Mouse (Mus musculus) stomach, embryonic 16.5 days (tissue): ENCODE measurements around the gene Slc4a11. TPM values are rescaled to one million over a fixed set of nuclear protein-coding genes. Genes with fewer than 3 reads are reported as not detected.

Source experiments
- ATAC-seq: fragments of 200-750 bp; cut with Nextera tagmentation; 2 replicates; pipeline ENCODE4 v1.8.0; 2017; ENCODE audit warnings: moderate number of reproducible peaks, moderate TSS enrichment; ENCODE audit not compliant: insufficient read depth, low FRiP score
- H3K27ac ChIP-seq: fragments of 300-500 bp; sonication (generic); 2 replicates; pipeline ENCODE4 v1.5.1; 2014; ENCODE audit warnings: low read length
- H3K27me3 ChIP-seq: fragments of 300-500 bp; sonication (generic); 2 replicates; pipeline ENCODE4 v1.6.1; 2014; ENCODE audit warnings: low read length, control low read depth, mixed read lengths; ENCODE audit not compliant: control insufficient read depth, insufficient read depth
- H3K36me3 ChIP-seq: fragments of 300-500 bp; sonication (generic); 2 replicates; pipeline ENCODE4 v1.6.1; 2014; ENCODE audit warnings: low read length; ENCODE audit not compliant: control insufficient read depth, insufficient read depth
- H3K4me1 ChIP-seq: fragments of 300-500 bp; sonication (generic); 2 replicates; pipeline ENCODE4 v1.6.1; 2014; ENCODE audit warnings: low read length, control low read depth, mixed read lengths; ENCODE audit not compliant: control insufficient read depth, insufficient read depth
- H3K4me2 ChIP-seq: fragments of 300-500 bp; sonication (generic); 2 replicates; pipeline ENCODE4 v1.6.1; 2014; ENCODE audit warnings: low read depth, low read length, mixed read lengths
- H3K4me3 ChIP-seq: fragments of 300-500 bp; sonication (generic); replicated peaks from 2 replicates; pipeline ENCODE4 v1.5.1; 2014; ENCODE audit warnings: mild to moderate bottlenecking, low read length
- H3K9ac ChIP-seq: fragments of 300-500 bp; sonication (generic); 2 replicates; pipeline ENCODE4 v1.6.1; 2014; ENCODE audit warnings: low read length
- H3K9me3 ChIP-seq: fragments of 300-500 bp; sonication (generic); replicated peaks from 2 replicates; pipeline ENCODE4 v1.6.1; 2016; ENCODE audit warnings: low read length, control low read depth; ENCODE audit not compliant: control insufficient read depth
- WGBS: fragments of 180-500 bp; shearing (Covaris S2); extraction: QIAGEN DNeasy Blood & Tissue Kit; methylation state at CpG from one replicate; pipeline ENCODE4 v1.1.7; 2014; 5-methylcytosine and 5-hydroxymethylcytosine counted together
- polyA plus RNA-seq: library from polyadenylated mRNA; unstranded; fragments of >200 nt; fragmentation: Nextera tagmentation; extraction: Ambion mirVana; gene quantifications from 2 replicates; pipeline ENCODE4 v1.2.1, GENCODE M21; 2015

The Slc4a11 gene
- polyA plus RNA-seq, 1 experiment from 2014 or later: 0.70 TPM

GRCm38 (mm10) chr2:130693563-130693962 lies 3.8 kb downstream of the Slc4a11 start:
- no peak for ATAC-seq
- Histone ChIP-seq H3K9ac (no peak overlapping the region), H3K27ac (no peak overlapping the region), H3K4me3 (no peak overlapping the region), H3K36me3 (no peaks in the 10 kb centered on the region), H3K27me3 (peaks cover 20% of the 10 kb centered on the region), H3K9me3 (no peaks in the 10 kb centered on the region), H3K4me1 (peaks cover 7% of the 10 kb centered on the region; the same call in 1 of the 2 replicates), H3K4me2 (no peak overlapping the region)
- WGBS: 42% methylated on average over 3 of the region's 3 CpGs

- no peak overlapping the region for H3K4me2 ChIP-seq
- H3K4me3 ChIP-seq: no peak overlapping the region
- H3K27me3 ChIP-seq: no peaks in the 10 kb centered on the region
- no peak for ATAC-seq
- WGBS: 72% methylated on average over 2 of the region's 2 CpGs
- no peaks in the 10 kb centered on the region for H3K4me1 ChIP-seq
- no peak overlapping the region for H3K27ac ChIP-seq
- no peaks in the 10 kb centered on the region for H3K36me3 ChIP-seq
- H3K9me3 ChIP-seq: no peaks in the 10 kb centered on the region
- H3K9ac ChIP-seq: no peak overlapping the region
These were observed 8.3 kb downstream of the Slc4a11 start for GRCm38 (mm10) chr2:130689011-130689410.

GRCm38 (mm10) chr2:130685426-130685825 lies 11.9 kb downstream of the Slc4a11 start:
- Histone ChIP-seq H3K36me3 (0 out of 2 replicates have a peak, but pooled peaks cover 3% of the 10 kb centered on the region), H3K27ac (no peak overlapping the region), H3K4me1 (no peaks in the 10 kb centered on the region), H3K27me3 (no peaks in the 10 kb centered on the region), H3K9ac (no peak overlapping the region), H3K4me2 (no peak overlapping the region), H3K9me3 (no peaks in the 10 kb centered on the region), H3K4me3 (no peak overlapping the region)
- ATAC-seq: no peak
- WGBS: 83% methylated on average over 9 of the region's 9 CpGs

GRCm38 (mm10) chr2:130681531-130681930 lies 15.8 kb downstream of the Slc4a11 start:
- Histone ChIP-seq H3K9me3 (no peaks in the 10 kb centered on the region), H3K4me1 (no peaks in the 10 kb centered on the region), H3K27me3 (no peaks in the 10 kb centered on the region), H3K4me2 (no peak overlapping the region), H3K27ac (no peak overlapping the region), H3K36me3 (peaks cover 12% of the 10 kb centered on the region), H3K4me3 (no peak overlapping the region), H3K9ac (no peak overlapping the region)
- 84% methylated on average over 3 of the region's 3 CpGs for WGBS
- ATAC-seq: no peak

- Histone ChIP-seq H3K9me3 (no peaks in the 10 kb centered on the region), H3K4me3 (no peak overlapping the region), H3K27me3 (no peaks in the 10 kb centered on the region), H3K4me1 (no peaks in the 10 kb centered on the region), H3K9ac (no peak overlapping the region), H3K36me3 (peaks cover 17% of the 10 kb centered on the region), H3K27ac (no peak overlapping the region), H3K4me2 (no peak overlapping the region)
- 91% methylated on average over 6 of the region's 6 CpGs for WGBS
- no peak for ATAC-seq
These were observed 17.4 kb downstream of the Slc4a11 start for GRCm38 (mm10) chr2:130679899-130680298.

- no peak overlapping the region for H3K4me2 ChIP-seq
- H3K4me3 ChIP-seq: no peak overlapping the region
- H3K27ac ChIP-seq: no peak overlapping the region
- no peak overlapping the region for H3K9ac ChIP-seq
- peaks cover 17% of the 10 kb centered on the region for H3K36me3 ChIP-seq
- no peaks in the 10 kb centered on the region for H3K4me1 ChIP-seq
- H3K9me3 ChIP-seq: no peaks in the 10 kb centered on the region
- H3K27me3 ChIP-seq: no peaks in the 10 kb centered on the region
- ATAC-seq: no peak
- 91% methylated on average over 12 of the region's 12 CpGs for WGBS
These were observed 18.2 kb downstream of the Slc4a11 start for GRCm38 (mm10) chr2:130679154-130679553.

GRCm38 (mm10) chr2:130677211-130677610 lies 20.1 kb downstream of the Slc4a11 start:
- H3K9me3 ChIP-seq: no peaks in the 10 kb centered on the region

GRCm38 (mm10) chr2:130667559-130667958 lies 29.8 kb downstream of the Slc4a11 start, which contains the start of gene Itpa:
Gene Itpa (plus strand): TSS chr2:130667610.
- under 1% methylated on average over 31 of the region's 31 CpGs for WGBS

More at GRCm38 (mm10) chr2:130677211-130677610, 20.1 kb downstream of the Slc4a11 start:
- no peak for ATAC-seq
- H3K36me3 ChIP-seq: peaks cover 21% of the 10 kb centered on the region
- no peak overlapping the region for H3K9ac ChIP-seq
- H3K4me2 ChIP-seq: no peak overlapping the region
- H3K4me1 ChIP-seq: no peaks in the 10 kb centered on the region
- no peak overlapping the region for H3K27ac ChIP-seq
- no peak overlapping the region for H3K4me3 ChIP-seq
- 83% methylated on average over 10 of the region's 10 CpGs for WGBS
- no peaks in the 10 kb centered on the region for H3K27me3 ChIP-seq

GRCm38 (mm10) chr2:130664102-130664701 lies 33.1 kb downstream of the Slc4a11 start, which contains the start of gene Ddrgk1:
Gene Ddrgk1 (minus strand): TSS chr2:130664659.
- under 1% methylated on average over 40 of the region's 40 CpGs for WGBS

More at GRCm38 (mm10) chr2:130667559-130667958, 29.8 kb downstream of the Slc4a11 start, which contains the start of gene Itpa:
- Histone ChIP-seq H3K9me3 (no peaks in the 10 kb centered on the region), H3K27me3 (no peaks in the 10 kb centered on the region), H3K9ac (peak within 1 kb of the TSS; percentile 83), H3K4me1 (peaks cover 20% of the 10 kb centered on the region), H3K4me3 (peak within 1 kb of the TSS; percentile 72), H3K36me3 (no peaks in the 10 kb centered on the region), H3K4me2 (peak within 1 kb of the TSS; percentile 86), H3K27ac (peak within 1 kb of the TSS; percentile 81)
- ATAC-seq: peak; percentile 52

More at GRCm38 (mm10) chr2:130664102-130664701, 33.1 kb downstream of the Slc4a11 start, which contains the start of gene Ddrgk1:
- H3K4me3 ChIP-seq: peak within 1 kb of the TSS; percentile 69
- peaks cover 20% of the 10 kb centered on the region for H3K4me1 ChIP-seq
- H3K9me3 ChIP-seq: no peaks in the 10 kb centered on the region
- H3K36me3 ChIP-seq: peaks cover 5% of the 10 kb centered on the region; the same call in 1 of the 2 replicates
- H3K27me3 ChIP-seq: no peaks in the 10 kb centered on the region
- ATAC-seq: peak; percentile 97
- H3K4me2 ChIP-seq: peak within 1 kb of the TSS; percentile 62
- H3K27ac ChIP-seq: peak within 1 kb of the TSS; percentile 99
- peak within 1 kb of the TSS; percentile 92 for H3K9ac ChIP-seq
